Mouse (Mus musculus) myocyte (in vitro differentiated cells): ENCODE measurements around the gene Mki67. TPM values are rescaled to one million over a fixed set of nuclear protein-coding genes. Genes with fewer than 3 reads are reported as not detected.

Source experiments
- H3K27me3 ChIP-seq: one replicate; pipeline ENCODE4 v1.6.1; 2011; ENCODE audit not compliant: control insufficient read depth, insufficient read depth, insufficient read length
- H3K36me3 ChIP-seq: one replicate; pipeline ENCODE4 v1.6.1; 2011; ENCODE audit not compliant: control insufficient read depth, insufficient read depth
- H3K4me2 ChIP-seq: one replicate; pipeline ENCODE4 v1.6.1; 2011; ENCODE audit warnings: low read depth, control low read depth
- H3K4me3 ChIP-seq: one replicate; pipeline ENCODE4 v1.5.1; 2011; ENCODE audit warnings: mild to moderate bottlenecking, control low read depth, moderate library complexity
- H3K79me2 ChIP-seq: one replicate; pipeline ENCODE4 v1.6.1; 2011; ENCODE audit not compliant: control insufficient read depth, insufficient read depth
- H3ac ChIP-seq: one replicate; pipeline ENCODE4 v1.6.1; 2011; ENCODE audit not compliant: control insufficient read depth, insufficient read length
- CEBPB ChIP-seq: IDR thresholded peaks from 2 replicates; pipeline ENCODE4 v1.6.1; 2011; ENCODE audit warnings: mild to moderate bottlenecking, moderate library complexity; ENCODE audit not compliant: poor library complexity, insufficient read depth, severe bottlenecking
- E2F4 ChIP-seq: IDR thresholded peaks from one replicate; pipeline ENCODE4 v1.6.1; 2011; ENCODE audit warnings: mild to moderate bottlenecking, control low read depth, moderate library complexity; ENCODE audit not compliant: insufficient read depth
- MAX ChIP-seq: IDR thresholded peaks from one replicate; pipeline ENCODE4 v1.6.1; 2011; ENCODE audit warnings: low read depth, mild to moderate bottlenecking, control low read depth
- MYOD1 ChIP-seq, 3 experiments: IDR thresholded peaks; one replicate each; pipeline ENCODE4 v1.6.1; 2011; ENCODE audit warnings: control low read depth in 2 of 3, low read depth in 2 of 3, mild to moderate bottlenecking in 2 of 3, moderate library complexity in 1 of 3; ENCODE audit not compliant: insufficient read length in 2 of 3, control insufficient read depth in 1 of 3
- MYOG ChIP-seq, 3 experiments: IDR thresholded peaks; one replicate each; pipeline ENCODE4 v1.6.1; 2011; ENCODE audit warnings: control low read depth in 2 of 3, low read depth in 2 of 3, mild to moderate bottlenecking in 2 of 3; ENCODE audit not compliant: insufficient read length in 2 of 3, control insufficient read depth in 1 of 3, insufficient read depth in 1 of 3
- POLR2A ChIP-seq: IDR thresholded peaks from one replicate; pipeline ENCODE4 v1.6.1; 2011; ENCODE audit warnings: low read depth, mild to moderate bottlenecking, control low read depth, moderate library complexity; ENCODE audit not compliant: insufficient read length
- POLR2AphosphoS2 ChIP-seq: IDR thresholded peaks from one replicate; pipeline ENCODE4 v1.6.1; 2011; ENCODE audit warnings: low read depth, control low read depth; ENCODE audit not compliant: insufficient read length
- REST ChIP-seq: IDR thresholded peaks from one replicate; pipeline ENCODE4 v1.6.1; 2011; ENCODE audit warnings: mild to moderate bottlenecking, control low read depth, moderate library complexity; ENCODE audit not compliant: insufficient read depth, insufficient read length
- SRF ChIP-seq: IDR thresholded peaks from one replicate; pipeline ENCODE4 v1.6.1; 2011; ENCODE audit warnings: low read depth; ENCODE audit not compliant: control insufficient read depth, insufficient read length
- TCF12 ChIP-seq: IDR thresholded peaks from one replicate; pipeline ENCODE4 v1.6.1; 2011; ENCODE audit warnings: mild to moderate bottlenecking, control low read depth; ENCODE audit not compliant: poor library complexity, insufficient read depth, severe bottlenecking
- TCF3 ChIP-seq: IDR thresholded peaks from one replicate; pipeline ENCODE4 v1.6.1; 2011; ENCODE audit warnings: low read depth, control low read depth; ENCODE audit not compliant: insufficient read length
- USF1 ChIP-seq: IDR thresholded peaks from one replicate; pipeline ENCODE4 v1.6.1; 2011; ENCODE audit warnings: low read depth, mild to moderate bottlenecking, control low read depth, moderate library complexity
- polyA plus RNA-seq: library from polyadenylated mRNA; unstranded; fragments of >200 nt; fragmentation: generic; extraction: Trizol; gene quantifications from one replicate; pipeline ENCODE4 v1.2.1, GENCODE M21; 2012; ENCODE audit warnings: missing spikeins

Mki67 gene
- polyA plus RNA-seq, 1 experiment: 6.8 TPM

DNA sequence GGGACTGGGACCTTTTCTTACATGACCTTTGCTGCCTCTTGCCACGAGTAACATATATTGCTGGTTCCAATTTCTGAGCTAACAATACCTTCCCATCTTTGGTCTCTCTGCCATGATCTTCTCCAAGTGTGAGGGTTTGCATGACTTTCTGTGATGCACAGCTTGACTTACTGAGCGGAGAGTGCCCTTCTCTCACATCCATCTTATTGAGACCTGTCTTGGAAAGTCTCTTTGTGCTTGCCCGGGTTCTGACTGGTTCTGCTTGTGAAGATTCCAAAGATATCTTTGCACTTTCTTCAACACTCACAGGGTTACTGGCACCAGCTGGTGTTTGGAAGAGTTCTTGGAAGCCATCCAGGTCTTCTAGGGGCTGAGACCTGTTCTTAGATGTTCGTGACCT is 20.0 kb downstream of the Mki67 start:
- TF ChIP-seq POLR2A: no peak
- TF ChIP-seq REST: no peak
- TF ChIP-seq CEBPB: no peak
- no peak for TF ChIP-seq TCF12
- no peak for TF ChIP-seq TCF3
- TF ChIP-seq MAX: no peak
- TF ChIP-seq E2F4: no peak
- no peak for TF ChIP-seq POLR2AphosphoS2
- no peak for TF ChIP-seq MYOD1 (IDR thresholded peaks at IDR 0.05; ENCODE audit: control insufficient read depth in 1 of 3, insufficient read length in 2 of 3, low read depth in 2 of 3)
- no peak for TF ChIP-seq SRF
- TF ChIP-seq MYOG (IDR thresholded peaks at IDR 0.05; ENCODE audit: control insufficient read depth in 1 of 3, insufficient read depth in 1 of 3, insufficient read length in 2 of 3, low read depth in 2 of 3): no peak
- no peak for TF ChIP-seq USF1
- no peaks in the 10 kb centered on the region for H3K27me3 ChIP-seq
- peaks cover 34% of the 10 kb centered on the region for H3K79me2 ChIP-seq
- no peak overlapping the region for H3K4me3 ChIP-seq
- no peak overlapping the region for H3ac ChIP-seq
- H3K36me3 ChIP-seq: peaks cover 50% of the 10 kb centered on the region
- no peak overlapping the region for H3K4me2 ChIP-seq

DNA sequence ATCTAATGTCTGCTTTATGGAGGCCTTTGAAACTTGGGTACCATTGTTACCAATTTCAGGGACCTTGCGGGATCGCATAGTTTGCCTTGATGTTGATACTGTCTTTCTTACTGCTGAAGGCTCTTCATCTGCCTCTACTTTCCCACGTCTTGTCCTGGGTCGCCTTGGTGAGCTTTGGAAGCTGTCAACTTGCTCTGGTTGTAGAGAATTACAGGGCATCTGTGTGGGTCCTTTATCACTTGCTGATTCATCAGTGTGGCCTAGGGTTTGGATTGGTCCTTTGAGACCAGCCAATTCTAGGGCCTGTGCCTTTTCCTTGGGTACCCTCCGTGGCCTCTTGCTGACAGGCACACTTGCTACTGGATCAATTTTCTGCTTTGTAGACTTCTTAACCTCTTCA is 21.4 kb downstream of the Mki67 start:
- peaks cover 34% of the 10 kb centered on the region for H3K79me2 ChIP-seq
- TF ChIP-seq POLR2A: no peak
- TF ChIP-seq MYOG (IDR thresholded peaks at IDR 0.05; ENCODE audit: control insufficient read depth in 1 of 3, insufficient read depth in 1 of 3, insufficient read length in 2 of 3, low read depth in 2 of 3): no peak
- TF ChIP-seq CEBPB: no peak
- TF ChIP-seq REST: no peak
- no peak for TF ChIP-seq E2F4
- no peak for TF ChIP-seq MYOD1 (IDR thresholded peaks at IDR 0.05; ENCODE audit: control insufficient read depth in 1 of 3, insufficient read length in 2 of 3, low read depth in 2 of 3)
- no peak for TF ChIP-seq SRF
- TF ChIP-seq MAX: no peak
- TF ChIP-seq POLR2AphosphoS2: no peak
- no peak for TF ChIP-seq TCF3
- no peak for TF ChIP-seq USF1
- no peak for TF ChIP-seq TCF12
- H3K4me3 ChIP-seq: no peak overlapping the region

DNA sequence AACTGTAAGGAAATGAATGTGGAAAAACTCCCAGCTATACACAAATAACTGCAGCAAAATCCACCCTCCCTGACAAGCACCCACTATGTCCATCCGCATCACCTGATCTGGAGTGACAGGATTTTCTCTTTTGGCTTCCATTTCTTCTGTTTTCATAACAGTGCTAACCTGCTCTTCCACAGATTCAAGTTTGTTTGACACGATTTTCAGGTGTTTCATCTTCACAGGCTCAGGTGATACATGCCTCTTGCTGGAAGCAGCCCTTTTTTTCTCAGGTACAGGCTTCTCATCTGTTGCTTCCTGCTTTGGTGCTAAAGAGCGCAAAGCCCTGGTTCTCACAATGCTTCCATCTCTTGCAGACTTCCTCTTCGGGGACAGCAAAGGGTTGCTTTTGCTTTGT is 22.0 kb downstream of the Mki67 start:
- H3K36me3 ChIP-seq: peaks cover 51% of the 10 kb centered on the region
- no peak overlapping the region for H3ac ChIP-seq
- H3K79me2 ChIP-seq: peaks cover 34% of the 10 kb centered on the region
- no peak overlapping the region for H3K4me3 ChIP-seq
- H3K27me3 ChIP-seq: no peaks in the 10 kb centered on the region
- no peak overlapping the region for H3K4me2 ChIP-seq
- no peak for TF ChIP-seq POLR2AphosphoS2
- TF ChIP-seq POLR2A: no peak
- TF ChIP-seq TCF3: no peak
- no peak for TF ChIP-seq REST
- no peak for TF ChIP-seq CEBPB
- no peak for TF ChIP-seq SRF
- no peak for TF ChIP-seq USF1
- no peak for TF ChIP-seq MYOG (IDR thresholded peaks at IDR 0.05; ENCODE audit: control insufficient read depth in 1 of 3, insufficient read depth in 1 of 3, insufficient read length in 2 of 3, low read depth in 2 of 3)
- TF ChIP-seq MAX: no peak
- TF ChIP-seq E2F4: no peak
- no peak for TF ChIP-seq TCF12
- TF ChIP-seq MYOD1 (IDR thresholded peaks at IDR 0.05; ENCODE audit: control insufficient read depth in 1 of 3, insufficient read length in 2 of 3, low read depth in 2 of 3): no peak

More for the DNA sequence above, 21.4 kb downstream of the Mki67 start:
- no peak overlapping the region for H3K4me2 ChIP-seq
- H3ac ChIP-seq: no peak overlapping the region
- peaks cover 46% of the 10 kb centered on the region for H3K36me3 ChIP-seq
- H3K27me3 ChIP-seq: no peaks in the 10 kb centered on the region

- peaks cover 18% of the 10 kb centered on the region for H3K79me2 ChIP-seq
- H3K27me3 ChIP-seq: no peaks in the 10 kb centered on the region
- no peak overlapping the region for H3K4me3 ChIP-seq
- H3K4me2 ChIP-seq: no peak overlapping the region
- H3ac ChIP-seq: no peak overlapping the region
- no peak for TF ChIP-seq MYOG (IDR thresholded peaks at IDR 0.05; ENCODE audit: control insufficient read depth in 1 of 3, insufficient read depth in 1 of 3, insufficient read length in 2 of 3, low read depth in 2 of 3)
- TF ChIP-seq POLR2A: no peak
- TF ChIP-seq TCF3: no peak
- TF ChIP-seq TCF12: no peak
- TF ChIP-seq REST: no peak
- TF ChIP-seq MYOD1 (IDR thresholded peaks at IDR 0.05; ENCODE audit: control insufficient read depth in 1 of 3, insufficient read length in 2 of 3, low read depth in 2 of 3): no peak
- TF ChIP-seq CEBPB: no peak
- TF ChIP-seq USF1: no peak
- no peak for TF ChIP-seq MAX
- no peak for TF ChIP-seq SRF
- no peak for TF ChIP-seq E2F4
- TF ChIP-seq POLR2AphosphoS2: no peak
- peaks cover 54% of the 10 kb centered on the region for H3K36me3 ChIP-seq
Measured at GRCm38 (mm10) chr7:135691941-135692340, 24.2 kb downstream of the Mki67 start.

DNA sequence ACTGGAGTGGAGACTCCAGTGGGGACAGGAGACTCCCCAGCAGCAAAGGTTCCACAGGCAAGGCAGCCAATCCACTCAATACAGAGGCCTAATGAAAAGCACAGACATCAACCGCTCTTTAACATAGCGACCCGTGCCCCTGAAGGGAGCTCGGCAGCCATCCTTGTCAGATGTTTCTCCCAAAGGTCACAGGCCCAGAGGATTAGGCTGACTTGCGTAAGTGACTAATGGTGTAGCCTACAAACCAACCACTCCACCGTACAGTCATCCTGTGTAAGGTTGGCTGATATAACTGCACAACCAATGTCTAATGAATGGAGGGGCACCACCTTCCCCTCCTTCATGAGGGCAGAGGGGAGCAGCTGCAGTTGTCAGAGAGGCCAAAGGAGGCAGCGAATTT is 26.8 kb downstream of the Mki67 start:
- no peak for TF ChIP-seq MYOD1 (IDR thresholded peaks at IDR 0.05; ENCODE audit: control insufficient read depth in 1 of 3, insufficient read length in 2 of 3, low read depth in 2 of 3)
- TF ChIP-seq CEBPB: no peak
- no peak for TF ChIP-seq MYOG (IDR thresholded peaks at IDR 0.05; ENCODE audit: control insufficient read depth in 1 of 3, insufficient read depth in 1 of 3, insufficient read length in 2 of 3, low read depth in 2 of 3)
- TF ChIP-seq SRF: no peak
- no peak for TF ChIP-seq MAX
- no peak for TF ChIP-seq POLR2AphosphoS2
- no peak for TF ChIP-seq TCF3
- Histone ChIP-seq H3K36me3 (peaks cover 45% of the 10 kb centered on the region), H3ac (no peak overlapping the region), H3K4me2 (no peak overlapping the region), H3K4me3 (no peak overlapping the region), H3K79me2 (peaks cover under 1% of the 10 kb centered on the region), H3K27me3 (no peaks in the 10 kb centered on the region)
